Mouse (Mus musculus): ENCODE measurements around the gene Atp6v0c.

- no peak for TF ChIP-seq POLR2A (IDR thresholded peaks at IDR 0.05; ENCODE audit: borderline replicate concordance, extremely low read depth, low read depth, low read length)
- no peak for TF ChIP-seq CTCF (IDR thresholded peaks at IDR 0.05; ENCODE audit: insufficient read depth, low read length)
Measured at GRCm38 (mm10) chr17:24212441-24213018, 43.0 kb upstream of the Atp6v0c start.

Data from lung, adult 2 months (tissue).